Mouse (Mus musculus) small intestine, adult 2 months (tissue): ENCODE data around the gene Adap1.

Experiments
- CTCF ChIP-seq: fragments of 200-500 bp; IDR thresholded peaks from 2 replicates; pipeline ENCODE4 v1.5.1; 2012; ENCODE audit warnings: low read depth, mild to moderate bottlenecking, control low read depth, inconsistent platforms, low read length, moderate library complexity, mixed read lengths; ENCODE audit not compliant: insufficient replicate concordance, insufficient read length; ENCODE audit errors: extremely low read depth
- POLR2A ChIP-seq: fragments of 200-500 bp; IDR thresholded peaks from 2 replicates; pipeline ENCODE4 v1.6.1; 2012; ENCODE audit warnings: low read depth, mild to moderate bottlenecking, control low read depth, inconsistent platforms, low read length, moderate library complexity

GRCm38 (mm10) chr5:139373126-139373525 is 47.7 kb upstream of the Adap1 start:
- TF ChIP-seq CTCF = no peak
- TF ChIP-seq POLR2A = no peak
